Mouse (Mus musculus) gastrocnemius, postnatal 10 days (tissue): ENCODE measurements at regions not wholly inside any gene's neighbourhood (a gene's known extent, or its start where the extent isn't known, plus 50 kb on each side); places are given as distances from the start of the nearest gene placed in this dataset.

ENCODE experiments used
- DNase-seq: peaks from one replicate; pipeline ENCODE4 v3.0.0; 2021; ENCODE audit warnings: mixed read lengths

DNA sequence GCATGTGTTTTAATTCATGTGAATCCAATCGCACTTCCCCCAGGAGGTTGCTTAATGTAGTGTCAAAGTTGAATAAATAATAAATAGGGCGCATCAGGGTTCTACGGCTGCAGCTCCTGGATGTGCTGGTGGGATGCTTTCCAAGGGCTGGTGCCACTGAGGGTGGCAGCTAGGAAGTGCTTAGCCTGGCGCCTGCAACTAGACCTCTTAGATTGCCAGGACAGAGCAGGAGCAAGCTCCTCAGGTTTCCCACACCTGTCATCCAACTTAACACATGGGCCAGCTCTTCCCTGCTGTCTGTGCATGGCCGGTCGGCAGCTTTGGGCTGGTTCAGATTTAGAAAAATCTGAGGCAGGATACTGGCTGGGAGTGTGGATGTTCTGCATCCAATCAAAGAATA is 282.6 kb upstream of the Fam19a5 start:
- no peak for DNase-seq

DNA sequence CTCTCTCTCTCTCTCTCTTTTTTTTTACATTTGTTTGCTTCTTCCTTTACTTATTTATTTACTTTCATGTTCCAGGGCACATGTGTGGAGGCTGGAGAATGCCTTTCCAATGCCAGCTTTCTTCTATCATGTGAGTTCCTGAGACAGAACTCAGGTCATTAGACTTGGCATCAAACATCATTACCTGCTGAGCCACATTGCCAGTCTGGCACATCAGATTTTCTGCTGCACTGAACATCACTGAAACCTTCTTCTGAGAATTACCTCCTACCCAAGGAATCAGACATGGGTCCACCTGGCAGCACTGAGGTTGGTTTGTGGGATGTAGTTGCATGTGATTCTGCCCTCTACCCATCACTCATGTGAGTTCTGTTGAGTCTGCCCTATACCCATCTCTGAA is 279.2 kb upstream of the Fam19a5 start:
- DNase-seq = no peak

DNA sequence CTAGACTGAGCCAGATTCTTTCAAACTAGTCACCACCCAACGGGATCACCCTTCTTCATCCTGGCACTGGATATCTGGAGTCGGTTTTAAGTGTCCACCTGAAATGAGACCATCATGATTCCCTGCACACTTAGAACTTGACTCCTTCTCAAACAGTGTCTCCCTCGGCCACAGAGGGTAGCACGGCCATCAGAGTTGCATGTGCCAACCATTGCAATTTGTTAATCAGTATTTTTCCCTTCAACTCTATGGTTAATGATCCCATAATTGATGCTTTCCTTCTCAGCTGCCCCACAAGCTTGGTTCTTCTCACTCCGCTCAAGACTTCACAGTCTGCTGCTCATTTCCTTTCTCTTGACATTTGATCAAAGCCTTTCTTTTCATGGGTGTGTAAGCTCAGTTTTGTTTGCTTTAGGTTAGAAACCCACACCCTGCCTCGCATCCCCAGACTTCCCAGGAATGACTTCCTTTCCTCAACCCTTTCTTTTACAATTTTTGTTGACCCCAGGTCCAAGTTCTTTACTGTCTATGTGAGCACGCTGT is 253.0 kb upstream of the Fam19a5 start:
- DNase-seq = no peak

DNA sequence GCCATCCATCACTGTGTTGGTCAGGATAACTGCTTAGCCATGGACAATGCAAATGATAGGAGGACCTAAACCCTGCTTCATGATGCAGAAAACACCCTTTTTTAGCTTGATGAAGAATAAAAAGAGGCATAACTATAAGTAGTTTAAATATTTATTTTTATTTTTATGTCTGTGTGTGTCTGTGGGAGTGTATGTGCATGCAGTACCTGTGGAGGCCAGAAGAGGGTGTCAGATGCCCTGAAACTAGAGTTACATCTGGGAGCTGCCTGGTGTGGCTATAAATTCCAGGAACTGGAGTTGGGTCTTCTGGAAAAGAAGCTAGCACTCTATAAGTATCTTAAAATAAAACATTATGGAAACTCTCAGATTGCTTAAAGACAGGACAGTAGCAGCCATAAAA is 224.2 kb upstream of the Fam19a5 start:
- no peak for DNase-seq

DNA sequence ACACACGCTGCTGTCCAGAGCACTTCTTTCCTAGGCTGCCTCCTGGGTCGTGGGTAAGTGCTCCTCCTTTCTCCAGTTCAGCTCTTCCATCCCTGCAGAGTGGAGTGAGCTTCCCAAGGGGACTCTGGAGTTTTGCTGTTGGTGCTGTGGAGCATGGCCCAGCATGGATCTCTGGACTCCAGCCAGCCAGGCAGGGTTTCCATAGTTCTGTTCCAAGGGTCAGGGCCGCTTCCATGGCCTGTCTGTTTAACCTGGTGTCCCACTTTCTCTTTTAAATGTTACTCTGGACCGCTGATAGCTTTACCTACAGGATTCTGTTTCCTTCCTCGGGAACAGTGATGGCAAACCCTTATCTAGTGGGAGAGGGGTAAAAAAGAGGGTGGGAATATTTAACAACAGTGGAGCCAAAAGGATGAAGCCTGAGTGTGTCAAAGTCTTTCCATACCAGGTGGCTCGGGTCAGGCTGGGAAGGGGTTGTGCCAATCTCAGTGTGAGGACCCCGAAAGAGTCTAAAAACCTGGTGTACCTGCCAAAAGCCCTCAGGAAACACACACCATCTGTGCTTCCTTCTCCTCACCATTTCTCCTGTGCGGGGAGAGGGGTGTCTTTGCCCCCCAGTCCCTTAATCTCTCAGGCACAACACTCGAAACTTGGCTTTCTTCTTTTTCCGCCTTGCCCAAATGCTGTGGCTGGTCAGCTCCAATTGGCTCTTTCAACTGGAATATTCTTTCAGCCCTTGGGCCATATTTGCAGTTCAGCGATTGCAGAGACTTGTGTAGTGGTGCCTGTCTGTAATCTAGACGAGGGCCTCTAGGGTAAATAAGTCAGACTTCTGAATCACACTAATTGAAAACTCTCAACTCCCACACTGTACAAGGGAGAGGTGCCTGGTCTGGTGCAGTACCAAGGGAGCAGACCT is 222.8 kb upstream of the Fam19a5 start:
- DNase-seq = no peak

DNA sequence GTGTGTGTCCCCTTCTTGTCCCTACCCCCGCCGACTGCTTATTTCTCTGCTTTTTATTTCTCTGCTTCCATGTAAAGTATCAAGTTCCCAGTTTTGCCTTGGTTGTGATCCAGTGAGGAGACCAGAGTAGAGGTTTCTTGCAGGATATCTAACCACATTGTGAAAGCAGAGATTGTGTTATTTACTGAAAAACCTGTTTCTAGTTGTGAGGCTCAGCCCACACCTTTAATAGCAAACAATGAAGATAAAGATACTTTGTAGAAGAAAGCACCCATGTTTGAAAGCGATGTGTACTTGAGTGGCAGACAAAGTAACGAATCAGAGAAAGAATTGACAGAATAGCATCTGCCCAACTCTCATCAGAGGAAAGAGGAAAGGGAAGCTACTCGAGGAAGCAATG is 218.7 kb upstream of the Fam19a5 start:
- no peak for DNase-seq

DNA sequence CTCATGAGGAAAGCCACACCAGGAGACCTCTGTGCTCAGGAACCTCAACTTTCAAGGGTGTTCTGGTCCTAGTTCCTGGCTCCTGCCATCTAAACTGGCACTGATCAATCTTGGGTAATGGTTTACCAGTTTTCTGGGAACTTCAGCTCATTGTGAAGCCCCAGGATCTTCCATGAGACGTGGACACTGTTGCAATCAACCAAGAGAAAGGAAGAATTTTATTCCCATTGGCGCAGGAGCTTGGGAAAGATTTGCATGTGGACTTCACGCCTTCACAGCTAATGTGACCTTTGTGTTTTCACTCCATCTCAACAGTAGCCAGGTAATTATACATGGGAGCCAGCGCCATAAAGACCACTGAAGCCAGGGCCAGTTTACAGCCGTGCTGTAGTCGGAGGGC is 217.8 kb upstream of the Fam19a5 start:
- no peak for DNase-seq

DNA sequence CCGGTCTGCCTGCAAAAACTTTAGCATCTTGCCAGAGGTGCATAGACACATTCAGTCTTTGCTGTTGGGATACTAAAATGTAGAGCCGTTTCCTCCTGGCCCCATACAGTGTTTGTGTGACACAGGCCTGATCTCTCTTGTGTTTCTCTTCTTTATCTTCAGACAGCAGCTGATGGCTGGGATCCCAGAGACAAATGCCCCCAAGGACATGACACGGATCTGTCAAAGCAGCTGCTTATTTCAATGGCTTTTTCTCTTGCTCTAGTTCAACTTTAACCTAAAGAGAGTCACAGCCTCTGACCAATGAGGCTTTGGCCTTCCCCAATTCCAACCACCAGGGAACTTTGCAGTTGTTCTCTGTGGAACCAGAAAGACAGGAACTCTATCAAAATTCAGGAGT is 211.7 kb upstream of the Fam19a5 start:
- no peak for DNase-seq

DNA sequence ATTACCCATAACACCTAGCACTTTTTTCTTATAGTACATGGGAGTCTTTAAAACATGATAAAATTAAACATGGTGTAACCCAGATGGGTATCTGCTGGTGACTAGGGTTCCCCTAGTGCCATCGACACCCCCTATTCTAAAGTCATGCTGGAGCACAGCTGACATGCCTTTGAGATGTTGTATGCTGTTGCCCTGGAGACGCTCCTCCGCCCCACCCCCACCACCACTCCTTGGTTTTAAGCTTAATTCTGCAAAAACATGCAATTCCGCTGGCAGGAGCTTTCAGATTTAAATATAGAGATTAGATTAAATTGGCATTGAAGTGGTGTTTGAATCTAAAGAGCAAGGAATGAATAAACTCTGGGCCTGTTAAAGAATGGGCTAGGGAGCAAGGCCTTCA is 210.6 kb upstream of the Fam19a5 start:
- no peak for DNase-seq

DNA sequence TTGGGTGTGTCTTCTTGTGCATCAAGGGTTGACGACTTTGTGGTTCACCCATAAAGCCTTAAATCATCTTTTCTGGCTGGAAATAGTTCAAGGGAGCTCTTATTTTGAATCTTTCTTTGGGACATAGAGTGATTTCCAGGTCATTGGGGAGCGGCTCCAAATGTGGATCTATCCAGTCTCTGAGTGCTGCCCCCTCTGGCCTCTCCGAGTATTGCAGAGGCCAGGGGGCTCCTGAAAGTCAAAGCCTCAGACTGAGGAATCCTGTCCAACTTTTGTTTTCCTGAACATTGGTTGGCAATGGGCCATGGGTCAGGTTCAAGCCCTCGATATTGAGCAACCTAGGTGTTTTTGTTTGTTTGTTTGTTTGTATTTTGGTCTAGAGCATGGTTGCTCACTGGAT is 209.7 kb upstream of the Fam19a5 start:
- DNase-seq = peak; percentile 16

DNA sequence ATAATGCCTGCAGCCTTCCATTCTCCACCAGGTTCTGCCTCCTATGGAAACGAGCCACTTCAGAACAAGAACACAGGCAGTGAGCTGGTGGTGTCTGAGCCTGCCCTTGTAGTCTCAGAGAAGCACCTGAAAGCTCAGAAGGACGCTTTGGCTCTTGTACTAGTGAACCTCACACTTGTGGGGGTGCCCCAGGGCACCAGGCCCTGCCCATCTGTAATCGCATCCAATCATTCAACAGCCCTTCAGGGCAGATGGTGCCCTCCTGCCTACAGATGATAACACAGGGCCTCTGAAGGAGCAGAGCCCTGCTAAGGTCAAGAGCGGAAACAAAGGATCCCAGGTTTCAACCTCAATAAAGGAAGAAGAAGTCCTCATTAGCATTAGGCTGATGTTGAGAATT is 208.8 kb upstream of the Fam19a5 start:
- no peak for DNase-seq

DNA sequence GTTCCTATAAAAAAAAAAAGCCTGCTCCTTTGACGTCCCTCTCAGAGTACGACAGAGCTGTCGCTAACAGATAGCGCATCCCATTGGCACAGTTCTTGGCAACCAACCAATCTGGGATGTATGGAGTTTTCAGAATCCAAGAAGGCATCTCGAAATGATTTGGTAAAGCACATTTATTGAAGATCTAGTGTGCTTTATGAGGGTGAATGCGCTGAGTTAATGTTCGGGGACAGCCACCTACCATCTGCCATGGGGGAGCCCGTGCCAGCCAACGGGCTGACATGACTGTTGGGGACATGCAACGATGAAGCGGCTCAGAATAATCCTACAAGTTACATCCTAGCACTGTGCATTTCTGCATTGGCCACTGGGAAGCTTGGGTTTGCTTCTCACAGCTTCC is 208.4 kb upstream of the Fam19a5 start:
- no peak for DNase-seq

DNA sequence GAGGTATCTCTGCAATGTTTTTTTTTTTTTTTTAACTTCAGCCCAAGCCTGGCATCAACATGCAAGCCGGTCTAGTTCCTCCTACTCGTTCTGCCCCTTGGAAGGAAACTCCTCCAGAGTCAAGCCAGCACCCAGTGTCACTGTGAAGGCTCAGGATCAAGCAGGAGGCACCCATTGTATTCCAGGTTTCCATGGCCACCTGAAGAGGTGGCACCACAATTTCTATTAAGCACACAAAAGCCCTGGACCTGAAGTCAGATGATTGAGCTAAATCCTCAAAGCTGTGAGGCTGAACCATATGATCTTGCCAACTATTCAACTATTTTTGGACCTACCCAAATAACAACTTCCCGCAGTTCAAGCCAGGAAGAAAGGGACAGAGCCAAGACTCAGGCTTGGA is 204.2 kb upstream of the Fam19a5 start:
- DNase-seq = no peak

DNA sequence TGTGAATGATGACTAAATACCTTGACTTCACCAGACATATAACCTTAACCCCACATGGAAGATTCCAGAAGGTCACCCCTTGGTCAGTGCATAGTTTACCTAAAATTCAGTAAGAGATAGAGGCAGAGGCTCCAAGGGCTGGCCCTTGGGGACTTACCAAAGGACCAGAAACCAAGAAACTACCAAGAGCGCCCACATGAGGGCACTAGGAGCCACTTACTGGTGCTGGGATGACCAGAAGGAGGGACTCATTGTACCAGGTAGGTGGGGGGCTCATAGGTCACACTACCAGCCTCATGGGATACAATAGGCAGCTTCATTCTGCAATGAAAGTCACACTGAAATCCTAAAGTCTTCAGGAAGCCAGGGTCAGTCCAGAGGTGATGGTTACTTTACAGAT is 201.4 kb upstream of the Fam19a5 start:
- DNase-seq = no peak

DNA sequence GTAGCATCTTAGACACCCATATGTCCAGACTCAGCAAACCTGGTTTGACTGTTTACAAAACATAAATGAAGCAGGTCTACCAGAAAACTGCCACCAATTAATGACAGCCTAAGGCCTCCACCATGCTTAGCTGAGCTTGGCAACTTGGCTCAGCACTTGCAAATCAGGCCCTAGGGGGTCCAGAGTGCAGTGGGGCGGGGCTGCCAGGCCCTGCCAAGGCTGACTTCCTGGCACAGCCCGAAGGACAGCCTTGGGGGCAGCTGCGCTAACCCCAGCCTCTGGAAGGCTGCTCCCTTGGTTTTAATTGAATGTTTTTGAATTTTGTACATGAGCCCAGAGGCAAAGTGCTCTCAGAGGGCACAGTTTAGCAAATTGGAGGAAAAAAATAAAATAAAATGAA is 198.3 kb upstream of the Fam19a5 start:
- no peak for DNase-seq

DNA sequence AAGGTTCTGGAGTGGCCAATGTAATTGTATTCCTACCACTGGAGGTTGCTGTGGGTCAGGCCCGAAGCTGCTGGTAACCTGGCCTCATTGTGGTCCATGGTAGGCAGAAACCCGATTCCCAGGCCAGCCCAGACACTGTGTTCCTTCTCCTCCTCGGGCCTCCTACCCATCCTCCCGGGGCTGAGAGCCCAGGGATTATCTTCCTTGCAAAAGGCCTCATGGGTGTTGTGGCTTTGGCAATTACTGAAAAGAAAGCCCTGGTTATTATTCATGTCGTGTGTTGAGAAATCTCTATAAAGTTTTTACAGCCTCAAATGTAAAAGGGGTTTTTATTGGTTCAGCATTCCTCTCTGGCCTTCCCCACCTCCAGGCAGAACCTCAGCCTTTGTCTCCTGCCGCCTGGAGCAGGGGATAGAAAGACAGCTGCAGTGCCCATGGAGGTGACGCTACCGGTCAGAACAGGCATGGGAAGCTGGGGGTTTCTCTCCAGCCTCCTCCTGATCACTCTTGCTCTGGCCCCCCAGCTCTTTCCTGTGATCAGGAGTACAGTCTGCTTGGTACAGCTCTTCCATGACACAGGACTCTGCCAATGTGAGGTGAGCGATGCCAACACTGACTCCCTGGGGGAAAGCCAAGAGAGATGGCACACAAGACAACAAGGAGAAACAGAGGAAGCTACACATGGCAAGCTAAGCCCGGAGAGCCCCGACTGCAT is 194.4 kb upstream of the Fam19a5 start:
- DNase-seq = no peak

DNA sequence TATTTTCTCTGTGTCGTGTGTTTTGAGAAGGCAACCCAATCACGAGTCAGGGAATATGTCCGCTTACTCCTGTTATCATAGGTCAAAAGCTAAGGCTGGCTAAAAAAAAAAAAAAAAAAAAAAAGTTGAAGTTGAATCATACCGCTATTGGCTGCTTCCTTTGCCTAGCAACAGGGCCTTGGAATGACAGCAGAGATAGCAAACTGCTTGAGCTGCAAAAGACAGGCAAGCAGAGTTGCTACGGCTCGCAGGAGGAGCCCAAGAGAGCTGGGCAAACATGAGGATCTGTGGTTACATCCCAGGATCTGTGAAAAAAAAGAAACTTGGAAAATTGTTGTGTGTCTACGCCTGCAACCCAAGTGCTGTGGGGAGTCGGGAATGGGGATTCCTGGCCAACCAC is 191.3 kb upstream of the Fam19a5 start:
- DNase-seq = no peak

DNA sequence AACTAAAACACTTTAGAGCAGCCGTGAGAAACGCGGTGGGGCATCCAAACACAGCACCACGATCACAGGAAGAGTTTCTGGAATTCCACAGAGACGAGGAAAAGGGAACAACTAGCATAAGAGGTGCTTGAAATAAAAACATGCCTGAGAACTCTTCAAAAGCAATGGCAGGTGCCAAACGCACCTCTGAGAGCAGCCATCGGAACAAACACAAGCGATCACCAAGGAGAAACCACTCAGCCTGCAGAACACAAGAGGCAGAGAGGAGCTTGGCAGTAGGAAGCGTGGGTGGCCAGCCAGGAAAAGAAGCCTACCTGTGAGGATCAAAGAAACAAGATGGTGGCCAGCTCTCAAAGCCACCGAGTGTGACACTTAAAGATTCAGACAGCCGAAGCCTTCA is 190.2 kb upstream of the Fam19a5 start:
- no peak for DNase-seq

DNA sequence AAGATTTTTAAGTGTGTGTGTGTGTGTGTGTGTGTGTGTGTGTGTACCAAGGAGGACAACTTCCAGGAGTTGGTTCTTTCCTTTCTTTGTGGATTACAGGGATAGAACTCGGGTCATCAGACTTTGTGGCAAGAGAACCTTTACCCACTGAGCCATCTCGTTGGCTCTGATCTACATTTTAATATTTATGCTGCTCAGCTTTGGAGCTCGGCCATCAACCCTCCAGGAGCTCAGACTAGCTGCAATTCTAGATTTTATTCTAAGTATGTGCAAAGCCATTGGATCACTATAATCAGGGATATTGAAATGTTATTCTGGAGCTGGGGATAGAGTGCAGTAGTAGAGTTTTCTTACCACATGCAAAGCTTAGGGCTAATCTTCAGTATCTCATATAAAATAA is 183.6 kb upstream of the Fam19a5 start:
- DNase-seq = no peak

DNA sequence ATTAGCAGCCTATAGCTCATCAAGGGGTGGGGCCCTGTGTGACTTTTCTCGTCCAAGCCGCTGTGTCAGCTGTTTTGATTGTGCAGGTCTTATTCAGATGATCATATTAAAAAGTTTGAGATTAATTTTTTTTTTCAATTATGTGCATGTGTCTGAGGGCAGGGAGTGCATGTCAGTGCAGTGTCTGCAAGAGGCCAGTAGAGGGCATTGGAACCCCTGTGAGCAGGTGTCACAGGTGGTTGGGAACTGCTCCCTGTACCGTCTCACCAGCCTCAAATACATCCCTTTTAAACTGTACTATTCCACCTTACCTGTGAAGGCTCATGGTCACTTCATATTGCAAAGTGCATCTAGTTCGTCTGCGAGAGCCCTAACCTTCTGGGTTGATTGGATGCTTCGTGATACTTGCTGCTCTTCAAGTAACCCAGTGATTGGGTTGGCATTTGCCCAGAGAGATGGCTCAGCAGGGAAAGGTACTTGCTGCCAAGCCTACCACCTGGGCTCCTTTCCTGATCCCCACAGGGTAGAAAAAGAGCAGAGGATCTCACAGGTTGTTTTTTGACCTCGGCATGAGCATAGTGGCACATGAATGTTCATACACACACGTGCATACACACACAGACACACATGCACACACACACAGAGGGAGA is 178.3 kb upstream of the Fam19a5 start:
- no peak for DNase-seq

DNA sequence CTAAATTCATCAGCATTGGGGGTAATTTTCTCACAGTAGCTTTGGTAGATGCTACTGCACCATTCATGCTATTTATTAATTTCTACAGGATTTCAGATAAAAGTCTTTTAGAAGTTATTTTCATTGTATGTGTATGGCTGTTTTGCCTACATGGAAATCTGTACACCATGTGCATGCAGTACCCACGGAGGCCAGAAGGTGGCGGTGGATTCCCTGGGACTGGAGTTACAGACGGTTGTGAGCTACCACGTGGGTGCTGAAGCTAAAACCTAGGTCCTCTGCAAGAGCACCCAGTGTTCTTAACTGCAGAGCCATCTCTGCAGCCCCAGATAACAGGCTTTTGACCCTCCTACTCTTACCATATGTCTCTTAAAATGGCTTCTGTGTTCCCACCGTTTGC is 176.7 kb upstream of the Fam19a5 start:
- DNase-seq = no peak

DNA sequence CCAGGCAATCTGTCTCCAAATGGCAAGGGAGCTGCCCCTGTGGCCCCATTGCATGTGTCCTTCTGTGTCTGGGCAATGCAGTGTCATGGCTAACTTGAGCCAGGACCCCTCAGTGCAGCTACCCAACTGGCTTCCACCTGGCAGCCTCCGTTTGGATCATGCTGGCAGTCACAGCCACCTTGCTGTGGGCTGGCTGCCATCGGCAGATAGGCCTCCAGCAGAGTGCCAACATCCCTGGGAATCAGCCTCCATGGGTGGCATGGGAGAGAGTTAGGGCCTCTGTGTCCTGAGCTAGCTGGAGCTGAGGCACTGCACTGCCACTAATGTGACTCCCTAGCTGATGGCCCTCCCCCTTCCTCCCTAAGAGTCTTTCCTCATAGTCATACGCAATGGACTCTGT is 174.7 kb upstream of the Fam19a5 start:
- DNase-seq = no peak

DNA sequence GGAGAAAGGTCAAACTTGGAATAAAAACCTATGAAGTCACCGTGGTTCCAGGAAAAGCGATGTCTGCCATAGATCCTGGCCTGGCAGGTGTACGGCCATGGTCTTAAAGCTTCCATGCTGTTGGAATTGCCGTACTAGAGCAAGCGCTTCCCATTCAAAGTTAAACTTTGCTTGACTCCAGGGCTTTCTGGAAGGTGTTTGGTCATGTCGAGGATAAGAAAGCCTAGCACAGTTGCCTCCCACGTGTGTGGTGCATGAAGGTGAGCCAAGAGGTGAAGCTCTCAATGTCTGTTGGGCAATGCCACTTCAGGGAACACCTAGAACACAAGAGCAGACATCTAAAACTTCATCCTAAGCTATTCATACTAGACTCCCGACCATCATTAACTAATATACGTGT is 174.3 kb upstream of the Fam19a5 start:
- no peak for DNase-seq
